In the genomic region with DNA sequence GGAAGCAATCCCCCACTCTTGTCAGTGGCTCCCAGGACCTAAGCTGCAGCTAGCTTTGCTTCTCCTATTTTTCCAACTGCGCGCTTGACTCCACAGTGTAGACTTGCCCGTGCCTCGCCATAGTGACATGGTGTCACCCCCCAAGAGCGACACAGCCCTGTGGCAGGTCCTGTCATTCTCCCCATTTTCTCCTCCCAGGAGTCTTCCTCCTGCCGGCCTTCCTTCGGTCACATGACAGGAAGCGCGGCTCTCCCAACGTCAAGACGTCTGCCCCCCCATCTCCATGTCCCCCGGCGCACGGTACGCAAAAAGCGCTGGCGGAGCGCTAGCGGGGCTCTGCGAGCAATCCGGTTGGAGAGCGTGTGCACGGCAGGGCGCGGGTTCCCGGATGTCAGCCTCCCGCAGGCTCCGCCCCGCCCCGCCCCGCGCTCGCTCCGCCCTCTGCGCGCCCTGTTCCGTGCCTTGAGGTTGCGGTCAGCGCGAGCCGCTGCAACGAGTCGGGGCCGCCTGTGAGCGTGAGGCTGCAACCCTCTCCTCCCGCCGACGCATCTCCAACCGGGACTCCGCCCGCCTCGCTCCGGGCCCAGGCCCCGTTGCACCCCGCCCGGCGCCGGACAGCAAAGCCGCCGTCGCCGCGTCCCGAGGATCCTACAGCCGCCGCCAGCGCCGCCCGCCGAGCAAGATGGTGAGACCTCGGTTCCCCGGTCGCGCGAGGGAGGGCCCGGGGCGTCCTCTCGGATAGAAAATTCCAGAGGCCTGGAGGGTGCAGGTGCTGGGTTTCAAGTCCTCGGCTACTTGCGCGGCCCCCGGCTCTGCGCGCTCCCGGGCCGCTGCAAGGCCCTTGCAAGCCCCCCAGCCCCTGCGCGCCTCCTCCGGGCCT, we compare ENCODE assay signal across 8 mouse cellular contexts. TPM values are rescaled to one million over a fixed set of nuclear protein-coding genes. Genes with fewer than 3 reads are reported as not detected.
A peak's percentile ranks its signal among the peaks of the same experiment; 100 is the strongest.
DNase-seq lines count a peak whose midpoint lies in the region; ATAC-seq and TF ChIP-seq lines count a peak whose summit lies in the region.

A gene (plus strand): TSS at position 406 of the 880 bp plus-strand sequence.

- H3K36me3 ChIP-seq in embryonic facial prominence, embryonic 14.5 days (ENCODE audit: control insufficient read depth, insufficient read depth, low read length) = no peaks in the 10 kb centered on the region
- H3K36me3 ChIP-seq in heart, adult 2 months (ENCODE audit: control insufficient read depth, insufficient read depth, low read length) = peaks cover 16% of the 10 kb centered on the region
- no peaks in the 10 kb centered on the region for H3K36me3 ChIP-seq in limb, embryonic 13.5 days
- no peaks in the 10 kb centered on the region for H3K36me3 ChIP-seq in midbrain, embryonic 16.5 days (ENCODE audit: control insufficient read depth, insufficient read depth, low read length)

- TF ChIP-seq CTCF in heart, adult 2 months (IDR thresholded peaks at IDR 0.05) = peak; percentile 5; the same call in 1 of the 2 replicates

- H3K27ac ChIP-seq in embryonic facial prominence, embryonic 14.5 days (replicated peaks; ENCODE audit: low read depth, low read length) = peak within 1 kb of the TSS; percentile 97
- H3K27ac ChIP-seq in heart, adult 2 months = peak within 1 kb of the TSS; percentile 89
- peak within 1 kb of the TSS; percentile 96 for H3K27ac ChIP-seq in limb, embryonic 13.5 days
- peak within 1 kb of the TSS; percentile 96 for H3K27ac ChIP-seq in midbrain, embryonic 16.5 days (ENCODE audit: low read length)

- TF ChIP-seq EP300 in heart, adult 2 months (IDR thresholded peaks at IDR 0.05; ENCODE audit: insufficient read depth, low read depth, low read length) = peak; percentile 52; the same call in 1 of the 2 replicates

- H3K9me3 ChIP-seq in embryonic facial prominence, embryonic 14.5 days (ENCODE audit: control insufficient read depth, low read length) = no peaks in the 10 kb centered on the region
- H3K9me3 ChIP-seq in limb, embryonic 13.5 days = no peaks in the 10 kb centered on the region
- H3K9me3 ChIP-seq in midbrain, embryonic 16.5 days (replicated peaks; ENCODE audit: control insufficient read depth, low read length, poor library complexity, severe bottlenecking) = no peaks in the 10 kb centered on the region

- peaks cover 21% of the 10 kb centered on the region for H3K4me1 ChIP-seq in embryonic facial prominence, embryonic 14.5 days (ENCODE audit: control insufficient read depth, insufficient read depth, low read length)
- H3K4me1 ChIP-seq in heart, adult 2 months (ENCODE audit: control insufficient read depth, insufficient read depth, low read length) = peaks cover 11% of the 10 kb centered on the region
- peaks cover 30% of the 10 kb centered on the region for H3K4me1 ChIP-seq in limb, embryonic 13.5 days
- H3K4me1 ChIP-seq in midbrain, embryonic 16.5 days (ENCODE audit: control insufficient read depth, insufficient read depth, low read length) = peaks cover 26% of the 10 kb centered on the region

- intact Hi-C loops in heart, adult 2 months (cut with DNase I) = loop anchor here (2.0 kb wide), 1 partner anchor 208 kb away; a partner anchor contains a TSS

- peaks cover 8% of the 10 kb centered on the region for H3K79me2 ChIP-seq in heart, adult 2 months (replicated peaks; ENCODE audit: control insufficient read depth, insufficient read depth, low read length)

- peak within 1 kb of the TSS; percentile 98 for H3K9ac ChIP-seq in embryonic facial prominence, embryonic 14.5 days (ENCODE audit: low read depth, low read length)
- peak within 1 kb of the TSS; percentile 99 for H3K9ac ChIP-seq in heart, adult 2 months (ENCODE audit: low read depth, low read length)
- peak within 1 kb of the TSS; percentile 99 for H3K9ac ChIP-seq in limb, embryonic 13.5 days
- H3K9ac ChIP-seq in midbrain, embryonic 16.5 days (ENCODE audit: low read depth, low read length) = peak within 1 kb of the TSS; percentile 92

- DNase-seq in 3T3-L1 (ENCODE audit: low read depth, low spot score) = peak; percentile 94
- DNase-seq in adrenal gland, postnatal 4 days (ENCODE audit: low spot score in 2 of 2) = peak; percentile 94 to 96
- DNase-seq in embryonic facial prominence, embryonic 14.5 days (ENCODE audit: low spot score) = peak; percentile 98
- peak; percentile 99 for DNase-seq in heart, adult 2 months
- peak; percentile 96 for DNase-seq in kidney, adult 8-10 months
- peak; percentile 93 to 97 for DNase-seq in spleen, postnatal 10 days (ENCODE audit: low spot score in 2 of 2)

- peak within 1 kb of the TSS; percentile 81 for H3K4me2 ChIP-seq in embryonic facial prominence, embryonic 14.5 days (ENCODE audit: low read depth, low read length)
- peak within 1 kb of the TSS; percentile 69 for H3K4me2 ChIP-seq in limb, embryonic 13.5 days (replicated peaks)
- H3K4me2 ChIP-seq in midbrain, embryonic 16.5 days (ENCODE audit: low read length) = peak within 1 kb of the TSS; percentile 73

- H3K4me3 ChIP-seq in embryonic facial prominence, embryonic 14.5 days (ENCODE audit: low read depth, low read length) = peak within 1 kb of the TSS; percentile 97
- H3K4me3 ChIP-seq in heart, adult 2 months = peak within 1 kb of the TSS; percentile 94
- H3K4me3 ChIP-seq in limb, embryonic 13.5 days = peak within 1 kb of the TSS; percentile 98
- H3K4me3 ChIP-seq in midbrain, embryonic 16.5 days (ENCODE audit: low read depth, low read length) = peak within 1 kb of the TSS; percentile 100

- 1% methylated on average over 49 of the region's 89 CpGs for WGBS in embryonic facial prominence, embryonic 14.5 days
- 1% methylated on average over 88 of the region's 89 CpGs for whole genome bisulfite sequencing in heart, adult 2 months
- WGBS in limb, embryonic 13.5 days = under 1% methylated on average over 83 of the region's 89 CpGs
- WGBS in midbrain, embryonic 16.5 days = under 1% methylated on average over 69 of the region's 89 CpGs

- ATAC-seq in embryonic facial prominence, embryonic 14.5 days (ENCODE audit: low read depth) = peak; percentile 98
- peak; percentile 98 for ATAC-seq in limb, embryonic 13.5 days (ENCODE audit: low FRiP score, low read depth)
- ATAC-seq in midbrain, embryonic 16.5 days = peak; percentile 98

- H3K27me3 ChIP-seq in embryonic facial prominence, embryonic 14.5 days (replicated peaks; ENCODE audit: control insufficient read depth, insufficient read depth, low read length) = no peaks in the 10 kb centered on the region
- no peaks in the 10 kb centered on the region for H3K27me3 ChIP-seq in heart, adult 2 months (ENCODE audit: control insufficient read depth, insufficient read depth, low read length)
- no peaks in the 10 kb centered on the region for H3K27me3 ChIP-seq in limb, embryonic 13.5 days
- no peaks in the 10 kb centered on the region; the same call in 1 of the 2 replicates for H3K27me3 ChIP-seq in midbrain, embryonic 16.5 days (ENCODE audit: control insufficient read depth, insufficient read depth, low read depth, low read length)

- peak; percentile 85 for TF ChIP-seq POLR2A in heart, adult 2 months (IDR thresholded peaks at IDR 0.05; ENCODE audit: insufficient read depth, low read depth, low read length)

RNA-seq across cellular contexts. Expression of the gene that starts here (rescaled TPM):
- 100 to 1,000 TPM; 109 to 113 TPM for total RNA-seq in adrenal gland, postnatal 4 days (2021)
- polyA plus RNA-seq in embryonic facial prominence, embryonic 14.5 days (2014; fragmentation: Nextera tagmentation; extraction: Ambion mirVana) = 97.7 and 104 TPM in 2 replicates
- total RNA-seq in heart, adult 2 months (2021) = 10 to 100 TPM; 58.2 to 68.3 TPM
- polyA plus RNA-seq in heart, adult 2 months (2012; rRNA removed) = 24.4 and 39.3 TPM in 2 replicates
- 95.3 and 96.3 TPM in 2 replicates for polyA plus RNA-seq in limb, embryonic 13.5 days (2015; fragmentation: Nextera tagmentation; extraction: Ambion mirVana)
- polyA plus RNA-seq in midbrain, embryonic 16.5 days (2015; fragmentation: Nextera tagmentation; extraction: Ambion mirVana) = 212 and 220 TPM in 2 replicates

Comparison
In these comparisons a context has a peak if more than half of its experiments do, and no peak if none do; other contexts are left out.
1. Peak in every context shown above with its lines: DNase-seq, ATAC-seq, H3K4me3 ChIP-seq and H3K27ac ChIP-seq.